Mouse (Mus musculus): Measurements from ENCODE around the gene Wdr49. TPM values are rescaled to one million over a fixed set of nuclear protein-coding genes. Genes with fewer than 3 reads are reported as not detected.

Wdr49 gene
- total and polyA plus RNA-seq, 2 experiments from 2014 or later, result 0.15 to 0.66 TPM

GRCm38 (mm10) chr3:75498961-75499960, 17.3 kb upstream of the Wdr49 start:
- DNase-seq (ENCODE audit: low spot score), result no peak
- ATAC-seq (ENCODE audit: low FRiP score), result no peak
- no peak for TF ChIP-seq CTCF (IDR thresholded peaks at IDR 0.05)
- no peak overlapping the region for H3K27ac ChIP-seq (ENCODE audit: low read depth, low read length)
- H3K36me3 ChIP-seq (ENCODE audit: insufficient read depth, low read length), result no peaks in the 10 kb centered on the region
- no peak overlapping the region for H3K9ac ChIP-seq (replicated peaks; ENCODE audit: low read length, poor library complexity, severe bottlenecking)
- H3K27me3 ChIP-seq (ENCODE audit: insufficient read depth, low read length), result no peaks in the 10 kb centered on the region
- H3K4me2 ChIP-seq (ENCODE audit: low read depth, low read length, poor library complexity, severe bottlenecking), result no peak overlapping the region
- no peaks in the 10 kb centered on the region for H3K9me3 ChIP-seq (ENCODE audit: low read length)
- no peak overlapping the region for H3K4me3 ChIP-seq (ENCODE audit: low read depth, low read length)
- WGBS, result 91% methylated on average over 7 of the region's 7 CpGs
- no peaks in the 10 kb centered on the region for H3K4me1 ChIP-seq (ENCODE audit: insufficient read depth, low read length)

- Histone ChIP-seq H3K9ac (replicated peaks; ENCODE audit: low read length, poor library complexity, severe bottlenecking) (no peak overlapping the region), H3K4me3 (ENCODE audit: low read depth, low read length) (no peak overlapping the region), H3K36me3 (ENCODE audit: insufficient read depth, low read length) (no peaks in the 10 kb centered on the region), H3K27ac (ENCODE audit: low read depth, low read length) (no peak overlapping the region), H3K4me2 (ENCODE audit: low read depth, low read length, poor library complexity, severe bottlenecking) (no peak overlapping the region), H3K4me1 (ENCODE audit: insufficient read depth, low read length) (no peaks in the 10 kb centered on the region), H3K27me3 (ENCODE audit: insufficient read depth, low read length) (no peaks in the 10 kb centered on the region), H3K9me3 (ENCODE audit: low read length) (no peaks in the 10 kb centered on the region)
- WGBS, result 73% methylated on average over 3 of the region's 3 CpGs
- no peak for TF ChIP-seq CTCF (IDR thresholded peaks at IDR 0.05)
- DNase-seq (ENCODE audit: low spot score) (no peak), ATAC-seq (ENCODE audit: low FRiP score) (no peak)
These were observed 11.0 kb upstream of the Wdr49 start for GRCm38 (mm10) chr3:75492913-75493312.

GRCm38 (mm10) chr3:75475106-75475505, 6.8 kb downstream of the Wdr49 start:
- H3K27me3 ChIP-seq (ENCODE audit: insufficient read depth, low read length), result no peaks in the 10 kb centered on the region
- no peaks in the 10 kb centered on the region for H3K36me3 ChIP-seq (ENCODE audit: insufficient read depth, low read length)
- no peak overlapping the region for H3K4me2 ChIP-seq (ENCODE audit: low read depth, low read length, poor library complexity, severe bottlenecking)
- no peaks in the 10 kb centered on the region for H3K4me1 ChIP-seq (ENCODE audit: insufficient read depth, low read length)
- no peaks in the 10 kb centered on the region for H3K9me3 ChIP-seq (ENCODE audit: low read length)
- H3K4me3 ChIP-seq (ENCODE audit: low read depth, low read length), result no peak overlapping the region
- 69% methylated on average over 7 of the region's 7 CpGs for WGBS
- DNase-seq (ENCODE audit: low spot score) (no peak), ATAC-seq (ENCODE audit: low FRiP score) (no peak)
- no peak for TF ChIP-seq CTCF (IDR thresholded peaks at IDR 0.05)
- H3K9ac ChIP-seq (replicated peaks; ENCODE audit: low read length, poor library complexity, severe bottlenecking), result no peak overlapping the region
- H3K27ac ChIP-seq (ENCODE audit: low read depth, low read length), result no peak overlapping the region

GRCm38 (mm10) chr3:75474657-75475056, 7.3 kb downstream of the Wdr49 start:
- Histone ChIP-seq H3K9me3 (ENCODE audit: low read length) (no peaks in the 10 kb centered on the region), H3K4me1 (ENCODE audit: insufficient read depth, low read length) (no peaks in the 10 kb centered on the region), H3K4me3 (ENCODE audit: low read depth, low read length) (no peak overlapping the region), H3K27me3 (ENCODE audit: insufficient read depth, low read length) (no peaks in the 10 kb centered on the region), H3K36me3 (ENCODE audit: insufficient read depth, low read length) (no peaks in the 10 kb centered on the region), H3K27ac (ENCODE audit: low read depth, low read length) (no peak overlapping the region), H3K9ac (replicated peaks; ENCODE audit: low read length, poor library complexity, severe bottlenecking) (no peak overlapping the region), H3K4me2 (ENCODE audit: low read depth, low read length, poor library complexity, severe bottlenecking) (no peak overlapping the region)
- WGBS, result 84% methylated on average over 7 of the region's 7 CpGs
- ATAC-seq (ENCODE audit: low FRiP score), result no peak
- TF ChIP-seq CTCF (IDR thresholded peaks at IDR 0.05), result no peak
- no peak for DNase-seq (ENCODE audit: low spot score)

- Histone ChIP-seq H3K4me3 (ENCODE audit: low read depth, low read length) (no peak overlapping the region), H3K4me2 (ENCODE audit: low read depth, low read length, poor library complexity, severe bottlenecking) (no peak overlapping the region), H3K9ac (replicated peaks; ENCODE audit: low read length, poor library complexity, severe bottlenecking) (no peak overlapping the region), H3K27ac (ENCODE audit: low read depth, low read length) (no peak overlapping the region), H3K9me3 (ENCODE audit: low read length) (no peaks in the 10 kb centered on the region), H3K4me1 (ENCODE audit: insufficient read depth, low read length) (no peaks in the 10 kb centered on the region), H3K36me3 (ENCODE audit: insufficient read depth, low read length) (no peaks in the 10 kb centered on the region), H3K27me3 (ENCODE audit: insufficient read depth, low read length) (no peaks in the 10 kb centered on the region)
- DNase-seq (ENCODE audit: low spot score) (no peak), ATAC-seq (ENCODE audit: low FRiP score) (no peak)
- no peak for TF ChIP-seq CTCF (IDR thresholded peaks at IDR 0.05)
- 78% methylated on average over 7 of the region's 7 CpGs for WGBS
These were observed 13.8 kb downstream of the Wdr49 start for GRCm38 (mm10) chr3:75468154-75468553.

- 53% methylated on average over 4 of the region's 4 CpGs for WGBS
- no peaks in the 10 kb centered on the region for H3K27me3 ChIP-seq (ENCODE audit: insufficient read depth, low read length)
- H3K36me3 ChIP-seq (ENCODE audit: insufficient read depth, low read length), result no peaks in the 10 kb centered on the region
- no peak overlapping the region for H3K4me3 ChIP-seq (ENCODE audit: low read depth, low read length)
- no peak overlapping the region for H3K27ac ChIP-seq (ENCODE audit: low read depth, low read length)
- no peak overlapping the region for H3K9ac ChIP-seq (replicated peaks; ENCODE audit: low read length, poor library complexity, severe bottlenecking)
- peak; percentile 69 for ATAC-seq (ENCODE audit: low FRiP score)
- no peaks in the 10 kb centered on the region for H3K4me1 ChIP-seq (ENCODE audit: insufficient read depth, low read length)
- TF ChIP-seq CTCF (IDR thresholded peaks at IDR 0.05), result no peak
- peak; percentile 3 for DNase-seq (ENCODE audit: low spot score)
- H3K4me2 ChIP-seq (ENCODE audit: low read depth, low read length, poor library complexity, severe bottlenecking), result no peak overlapping the region
- no peaks in the 10 kb centered on the region for H3K9me3 ChIP-seq (ENCODE audit: low read length)
These were observed 51.3 kb downstream of the Wdr49 start for GRCm38 (mm10) chr3:75430564-75431181.
